8 mouse cellular contexts compared by ENCODE assay signal in the genomic region with DNA sequence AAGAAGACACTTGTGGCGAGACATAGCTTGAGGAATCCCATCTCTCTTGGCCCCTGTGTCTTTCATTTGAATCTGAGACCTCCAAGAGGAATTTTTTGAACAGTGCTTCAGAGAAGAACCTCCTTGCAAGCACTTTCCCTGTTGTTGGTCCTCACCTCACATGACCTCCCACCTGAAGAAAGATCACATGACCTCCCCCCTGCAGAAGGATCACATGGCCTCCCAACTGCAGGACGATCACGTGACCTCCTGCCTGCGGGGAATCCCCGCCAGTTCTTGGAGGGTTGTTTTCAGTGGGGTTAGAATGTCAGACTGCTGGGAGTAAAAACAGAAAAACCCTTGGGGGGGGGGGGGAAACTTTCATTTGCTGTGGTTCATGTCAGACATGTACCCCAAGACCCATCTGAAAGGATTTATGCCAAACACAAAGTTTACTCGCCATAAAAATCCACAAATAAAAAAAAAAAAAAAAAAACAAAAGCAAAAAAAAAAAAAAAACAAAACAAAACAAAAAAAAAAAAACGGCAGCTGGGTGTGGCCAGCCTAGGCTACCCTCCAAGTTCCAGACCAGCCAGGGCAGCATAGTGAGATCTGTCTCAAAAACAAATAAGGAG.
DNase-seq lines count a peak whose midpoint lies in the region; ATAC-seq lines count a peak whose summit lies in the region.

No protein-coding gene starts in this region.

- no peak overlapping the region for H3K4me3 ChIP-seq in kidney, embryonic 16.5 days (ENCODE audit: low read length)
- H3K4me3 ChIP-seq in neural tube, embryonic 12.5 days = no peak overlapping the region

- peak; percentile 32 for ATAC-seq in activated CD4-positive, CD25-positive, alpha-beta regulatory T cell, adult 4 months
- ATAC-seq in kidney, embryonic 16.5 days (ENCODE audit: low FRiP score, low TSS enrichment) = no peak
- no peak for ATAC-seq in neural tube, embryonic 12.5 days (ENCODE audit: low FRiP score, low read depth)
- no peak for ATAC-seq in erythroblast, adult 5-6 weeks (replicated peaks; ENCODE audit: low FRiP score, poor library complexity, severe bottlenecking)

- 0 out of 2 replicates have a peak overlapping the region, but pooled peaks have one; percentile 37 for H3K27ac ChIP-seq in kidney, embryonic 16.5 days (ENCODE audit: low read length)
- H3K27ac ChIP-seq in neural tube, embryonic 12.5 days = no peak overlapping the region

- no peaks in the 10 kb centered on the region for H3K36me3 ChIP-seq in kidney, embryonic 16.5 days (ENCODE audit: insufficient read depth, low read length)
- no peaks in the 10 kb centered on the region for H3K36me3 ChIP-seq in neural tube, embryonic 12.5 days

- no peaks in the 10 kb centered on the region for H3K9me3 ChIP-seq in kidney, embryonic 16.5 days (ENCODE audit: low read length)
- H3K9me3 ChIP-seq in neural tube, embryonic 12.5 days = no peaks in the 10 kb centered on the region

- DNase-seq in heart, adult 18-20 months = peak; percentile 4
- DNase-seq in heart, postnatal 36 days = no peak
- no peak for DNase-seq in frontal cortex, postnatal 14 days (ENCODE audit: low spot score in 2 of 2)
- DNase-seq in layer of hippocampus, adult 9-10 months (ENCODE audit: low spot score) = no peak

- no peak overlapping the region for H3K9ac ChIP-seq in kidney, embryonic 16.5 days (replicated peaks; ENCODE audit: low read length)
- H3K9ac ChIP-seq in neural tube, embryonic 12.5 days = no peak overlapping the region

- peaks cover 16% of the 10 kb centered on the region; the same call in 1 of the 2 replicates for H3K4me1 ChIP-seq in kidney, embryonic 16.5 days (ENCODE audit: insufficient read depth, low read length)
- H3K4me1 ChIP-seq in neural tube, embryonic 12.5 days = peaks cover 13% of the 10 kb centered on the region

- H3K4me2 ChIP-seq in kidney, embryonic 16.5 days (replicated peaks; ENCODE audit: low read depth, low read length) = no peak overlapping the region
- H3K4me2 ChIP-seq in neural tube, embryonic 12.5 days (replicated peaks) = peak overlapping the region; percentile 33; the same call in 1 of the 2 replicates

- no peaks in the 10 kb centered on the region for H3K27me3 ChIP-seq in kidney, embryonic 16.5 days (ENCODE audit: insufficient read depth, low read length)
- H3K27me3 ChIP-seq in neural tube, embryonic 12.5 days (replicated peaks) = no peaks in the 10 kb centered on the region

- WGBS in kidney, embryonic 16.5 days = 19% methylated on average over 7 of the region's 7 CpGs
- 21% methylated on average over 7 of the region's 7 CpGs for WGBS in neural tube, embryonic 12.5 days

- intact Hi-C loops in heart, postnatal 36 days (cut with DNase I) = no loop called here

Comparison
In these comparisons a context has a peak if more than half of its experiments do, and no peak if none do; other contexts are left out.
1. DNase-seq: peak in heart, adult 18-20 months (2 of 2); none in heart, postnatal 36 days (0 of 2), frontal cortex, postnatal 14 days (0 of 2) and layer of hippocampus, adult 9-10 months (single experiment).